Mouse (Mus musculus): ENCODE measurements around the gene Sowahb.

The Sowahb gene

DNA sequence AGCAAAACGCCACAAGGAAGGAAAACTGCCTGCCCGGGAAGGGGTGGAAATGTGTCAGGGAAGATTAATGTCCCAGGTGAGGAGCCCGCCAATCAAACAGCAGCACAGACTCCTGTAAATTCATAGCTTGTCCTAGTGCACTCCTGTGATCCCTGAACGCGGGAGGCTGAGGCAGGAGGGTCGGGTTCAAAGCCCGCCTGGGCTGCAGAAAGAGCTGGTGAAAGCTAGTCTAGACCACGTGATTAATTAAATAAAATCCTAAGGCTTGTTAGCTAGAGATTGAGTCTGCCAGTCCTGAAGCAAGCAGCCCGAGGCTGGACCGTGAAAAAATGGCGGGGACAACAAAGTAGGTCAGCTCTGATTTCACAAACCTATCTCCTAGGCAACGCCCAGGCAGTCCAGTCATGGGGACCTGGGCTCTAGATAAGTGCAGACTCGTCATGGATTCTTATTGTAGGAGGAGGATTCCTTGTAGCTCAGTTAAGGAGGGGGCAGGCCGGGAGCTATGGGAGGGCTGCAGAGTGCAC lies 38.9 kb downstream of the Sowahb start:
- intact Hi-C loops (cut with DNase I): no loop called here

DNA sequence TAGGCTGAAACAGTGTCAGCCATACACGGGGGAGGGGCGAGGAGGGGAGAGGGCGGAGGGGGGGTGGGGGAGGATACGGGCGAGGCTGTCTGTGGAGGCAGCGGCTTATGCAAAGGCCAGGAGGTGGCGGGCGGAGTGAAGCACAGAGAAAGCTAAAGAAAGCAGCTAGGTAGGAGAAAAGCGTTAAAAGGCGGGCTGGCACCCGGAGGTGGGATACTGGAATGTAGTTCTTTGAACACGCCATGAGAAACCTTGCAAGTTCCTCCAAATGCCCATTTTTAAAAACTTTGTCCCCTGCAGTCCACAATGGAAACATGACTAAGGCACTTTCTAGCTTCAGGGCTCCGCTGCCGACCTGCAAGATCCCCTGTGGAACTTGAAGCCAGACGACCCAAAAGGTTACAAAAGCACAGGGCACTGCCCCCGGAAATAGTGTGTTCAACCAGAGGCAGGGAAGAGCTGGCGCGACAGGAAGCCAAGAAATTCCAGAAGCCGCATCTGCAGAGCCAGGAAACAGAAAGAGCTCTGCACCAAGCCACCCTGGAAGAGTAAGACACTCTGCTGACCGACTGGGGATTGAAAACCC lies 39.5 kb downstream of the Sowahb start:
- intact Hi-C loops (cut with DNase I): no loop called here

DNA sequence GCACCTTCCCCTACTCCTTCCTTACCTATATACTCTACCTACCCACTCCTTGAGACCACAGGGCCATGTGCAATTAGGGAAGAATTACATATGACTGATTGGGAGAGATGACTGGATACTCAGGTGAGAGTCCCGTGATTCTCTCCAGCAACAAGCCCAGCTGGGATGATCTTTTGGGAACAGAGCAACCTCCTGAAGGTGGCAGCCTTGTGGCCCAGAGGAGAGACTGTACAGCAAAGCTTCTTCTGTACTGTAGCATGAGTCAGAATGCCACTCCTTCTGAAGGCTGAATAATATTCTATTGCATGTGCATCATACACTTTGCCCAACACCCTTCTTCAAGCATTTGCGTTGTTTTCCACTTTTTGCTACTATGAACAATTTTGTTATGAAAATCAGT lies 42.2 kb downstream of the Sowahb start:
- intact Hi-C loops (cut with DNase I): no loop called here

DNA sequence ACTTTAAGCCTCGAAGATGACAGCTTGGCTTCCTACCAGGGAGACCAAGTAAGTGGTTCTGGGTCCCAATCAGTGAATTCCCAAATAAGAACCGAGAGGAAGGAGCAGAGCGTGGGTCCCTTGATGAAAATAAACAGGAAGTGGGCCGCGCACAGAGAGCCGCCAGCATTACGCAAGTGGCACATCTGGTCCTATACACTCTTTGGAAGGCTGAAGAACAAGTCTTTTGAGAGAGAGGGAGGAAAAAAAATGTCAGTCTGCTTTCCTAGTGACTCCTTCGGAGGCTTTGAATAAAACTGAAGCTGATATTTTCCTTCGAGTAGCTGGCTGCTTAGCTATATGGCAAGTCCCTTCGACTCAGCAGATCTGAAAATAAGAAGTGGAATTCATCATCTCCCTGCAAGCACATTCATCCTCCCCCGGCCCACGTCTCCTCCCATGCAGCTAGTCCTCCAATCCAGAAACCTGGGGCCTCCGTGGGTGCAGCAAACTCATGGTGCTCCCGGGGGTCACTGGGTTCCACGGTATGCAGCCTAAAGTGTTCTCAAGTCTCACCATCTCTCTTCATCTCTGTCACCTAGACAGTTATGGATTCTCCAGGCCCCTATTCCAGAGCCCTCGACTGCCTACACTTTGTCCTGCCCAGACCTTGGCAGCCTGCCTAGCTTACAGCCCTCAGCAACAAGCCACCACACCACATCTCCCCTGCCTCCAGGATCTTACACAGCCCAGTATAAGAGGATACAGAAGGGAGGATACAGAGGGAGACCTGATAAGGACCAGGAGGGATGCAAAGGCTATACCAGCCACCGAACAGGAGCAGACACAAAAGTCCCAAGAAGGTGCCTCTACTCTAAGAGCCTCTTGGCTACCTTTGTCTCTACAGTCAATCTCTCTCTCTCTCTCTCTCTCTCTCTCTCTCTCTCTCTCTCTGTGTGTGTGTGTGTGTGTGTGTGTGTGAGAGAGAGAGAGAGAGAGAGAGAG lies 43.8 kb downstream of the Sowahb start:
- intact Hi-C loops (cut with DNase I): no loop called here

DNA sequence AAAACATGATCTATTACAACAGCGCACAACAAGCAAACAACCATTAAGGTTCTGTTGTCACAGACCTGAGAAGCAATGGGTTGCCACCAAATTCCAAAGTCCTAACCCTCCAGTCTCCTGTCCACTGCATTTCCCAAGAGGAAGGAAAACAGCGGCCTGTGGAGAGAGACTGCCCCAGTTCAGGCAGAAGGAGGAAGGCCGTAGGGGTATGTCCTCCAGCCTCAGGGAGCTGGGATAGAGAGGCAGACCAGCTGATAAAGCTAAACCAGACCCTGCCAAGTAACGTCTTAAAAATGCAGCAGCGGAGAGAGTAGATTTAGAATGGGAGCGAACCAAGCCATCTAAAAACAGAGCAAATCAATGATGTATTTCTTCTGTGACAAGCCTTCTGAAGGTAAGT lies 44.8 kb downstream of the Sowahb start:
- intact Hi-C loops (cut with DNase I): no loop called here

DNA sequence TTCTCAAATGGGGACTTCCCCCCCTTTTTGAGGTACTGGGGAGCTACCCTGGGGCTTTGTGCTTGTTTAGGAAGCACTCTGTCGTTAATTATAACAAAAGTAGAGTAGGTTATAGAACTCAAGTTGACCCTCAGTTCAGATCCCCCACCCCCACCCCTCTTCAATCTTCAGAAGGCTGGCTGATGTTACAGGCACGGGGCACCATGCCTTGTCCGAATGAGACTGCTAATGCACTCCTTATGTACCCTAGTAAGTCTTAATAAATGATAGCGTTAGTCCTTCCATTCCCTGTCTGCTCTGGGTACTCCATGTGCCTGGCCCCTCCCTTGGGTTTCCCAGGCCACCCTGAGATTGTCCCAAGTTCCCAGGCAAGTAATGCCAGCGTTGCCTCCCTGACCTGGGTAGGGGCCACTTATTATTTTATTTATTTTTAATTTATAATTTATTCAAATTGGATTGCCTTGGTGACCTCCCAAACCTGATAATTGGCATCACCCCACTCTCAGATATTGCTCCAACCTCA lies 46.3 kb downstream of the Sowahb start:
- intact Hi-C loops (cut with DNase I): no loop called here

DNA sequence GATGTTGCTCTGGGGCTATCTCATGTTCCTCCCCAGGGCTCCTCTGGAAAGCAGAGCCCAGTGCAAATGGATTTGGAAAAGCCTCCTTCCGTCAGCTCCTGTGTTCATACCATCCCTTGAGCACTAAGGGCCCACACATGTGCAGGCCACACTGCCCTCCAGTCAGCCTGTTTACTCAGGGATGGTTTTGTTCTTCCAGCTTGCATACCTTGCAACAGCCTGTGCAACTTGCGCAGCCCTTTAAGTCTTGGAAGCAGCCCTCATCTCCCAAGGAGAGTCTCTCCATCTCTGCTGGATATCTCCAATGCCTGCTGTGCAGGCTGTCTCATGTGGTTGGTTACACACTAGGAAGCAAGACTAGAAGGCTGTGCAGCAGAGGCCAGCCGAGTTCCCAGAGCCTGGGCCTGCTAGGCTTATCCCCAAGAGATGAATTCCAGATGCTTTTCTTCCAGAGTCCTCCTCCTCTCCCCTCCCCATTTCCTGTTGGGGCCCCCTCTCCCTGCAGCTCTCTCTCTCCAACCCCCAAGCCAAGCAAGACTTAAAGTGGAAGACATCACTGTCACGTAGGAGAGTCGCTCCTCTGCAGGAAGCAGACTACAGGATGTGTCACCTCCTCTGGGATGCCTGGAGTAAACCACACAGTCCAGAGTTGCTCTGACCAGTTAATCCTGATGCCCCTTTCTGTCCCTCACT lies 47.2 kb downstream of the Sowahb start:
- intact Hi-C loops (cut with DNase I): no loop called here

DNA sequence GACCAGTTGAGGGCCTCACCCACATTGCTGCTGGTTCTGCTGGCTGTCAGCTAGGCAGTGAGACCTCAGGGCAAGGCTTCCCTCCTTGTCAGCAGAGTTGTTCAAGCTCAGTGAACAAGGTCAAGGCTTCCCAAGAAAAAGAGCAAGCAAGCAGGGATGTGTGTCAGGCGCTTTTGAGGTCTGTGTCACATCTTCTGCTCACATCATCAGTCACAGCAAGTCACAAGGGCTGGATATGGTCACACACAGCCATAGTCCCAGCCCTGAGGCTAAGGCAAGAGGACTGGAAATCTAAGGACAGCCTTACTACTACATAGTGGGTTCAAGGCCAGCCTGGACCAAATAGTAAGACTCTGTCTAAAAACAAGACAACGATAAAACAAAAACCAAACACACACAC lies 50.0 kb downstream of the Sowahb start:
- intact Hi-C loops (cut with DNase I): no loop called here

DNA sequence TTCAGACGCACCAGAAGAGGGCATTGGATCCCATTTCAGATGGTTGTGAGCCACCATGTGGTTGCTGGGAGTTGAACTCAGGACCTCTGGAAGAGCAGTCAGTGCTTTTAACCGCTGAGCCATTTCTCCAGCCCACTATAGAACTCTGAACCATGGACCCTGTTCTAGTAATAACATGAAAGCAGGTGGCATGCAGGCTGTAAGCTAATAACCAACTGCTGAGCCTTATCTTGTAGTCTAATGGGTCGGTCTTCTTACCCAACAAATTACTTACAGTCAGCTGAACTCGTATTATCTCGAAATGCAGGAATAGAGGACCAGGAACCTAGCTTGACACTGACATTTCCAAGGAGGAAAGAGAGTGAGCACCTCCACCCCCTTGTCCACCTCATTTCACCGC lies 50.5 kb downstream of the Sowahb start:
- intact Hi-C loops (cut with DNase I): no loop called here

DNA sequence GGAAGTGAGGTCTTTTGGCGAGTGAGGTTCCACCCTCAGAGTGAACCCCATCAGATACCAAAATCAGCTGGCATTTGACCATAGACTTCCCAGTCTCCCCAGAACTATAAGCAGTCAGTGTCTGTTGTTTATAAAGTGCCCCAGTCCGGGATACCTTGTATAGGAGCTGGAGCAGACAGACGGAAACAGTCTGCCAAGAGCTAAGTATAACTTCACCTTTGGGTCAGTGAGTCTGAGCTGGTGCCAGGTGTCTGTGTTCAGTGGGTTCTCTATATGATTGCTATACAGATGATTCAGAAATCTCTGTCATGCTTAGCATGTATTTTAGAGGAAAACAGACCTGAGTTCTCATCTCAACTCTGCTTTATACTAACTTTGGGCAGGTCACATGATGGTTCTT lies 52.7 kb downstream of the Sowahb start:
- intact Hi-C loops (cut with DNase I): no loop called here
